In the genomic region with DNA sequence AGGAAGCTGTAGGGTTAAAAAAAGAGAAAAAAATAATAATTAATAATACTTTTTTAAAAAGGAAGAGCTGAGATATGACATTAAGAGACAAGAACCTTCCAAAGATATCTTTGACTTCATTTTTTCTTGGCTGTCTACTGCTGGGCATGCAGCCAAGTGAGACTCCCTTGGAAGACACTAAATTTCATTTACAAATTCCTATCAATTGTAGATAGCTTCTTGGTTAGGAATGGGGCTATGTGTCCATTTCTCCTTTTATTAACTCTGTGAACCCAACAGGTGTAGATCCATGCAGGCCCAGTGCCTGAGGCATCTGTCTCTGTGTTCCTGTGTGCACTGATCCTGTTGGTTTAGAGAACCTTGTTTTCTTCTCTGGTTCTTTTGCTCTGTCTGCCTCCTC, we compare ENCODE assay signal across 15 mouse cellular contexts.
A peak's percentile ranks its signal among the peaks of the same experiment; 100 is the strongest.
DNase-seq lines count a peak whose midpoint lies in the region; ATAC-seq and TF ChIP-seq lines count a peak whose summit lies in the region.
"Had no signal": no experiment of that assay in that cellular context is flagged by ENCODE, and none has a peak within 500 bp of the region (broad histone marks: within the 10 kb centered on the region; RNA-seq: fewer than 3 reads in every experiment).

No protein-coding gene starts in this region.

- DNase-seq in forebrain, postnatal 0 days: peak; percentile 43
- peak; percentile 2 to 24 for DNase-seq in left cerebral cortex, postnatal 14 days (ENCODE audit: low spot score in 2 of 2)
- DNase-seq in left cerebral cortex, adult 11 months (ENCODE audit: low spot score): no peak
- peak; percentile 29 to 39 for DNase-seq in cerebellum, adult 2 months
- DNase-seq in ovary, postnatal 14 days (ENCODE audit: low spot score): peak; percentile 5
- DNase-seq: adrenal gland, postnatal 14 days; kidney, postnatal 36 days; lung, adult 18-20 months had no signal

- no peaks in the 10 kb centered on the region for H3K9me3 ChIP-seq in forebrain, postnatal 0 days (ENCODE audit: low read length)
- H3K9me3 ChIP-seq in forebrain, embryonic 16.5 days (ENCODE audit: control insufficient read depth, low read length): no peaks in the 10 kb centered on the region
- H3K9me3 ChIP-seq in forebrain, embryonic 15.5 days: no peaks in the 10 kb centered on the region
- H3K9me3 ChIP-seq: heart, embryonic 13.5 days; hindbrain, embryonic 12.5 days; limb, embryonic 15.5 days had no signal

- no peak overlapping the region for H3K4me3 ChIP-seq in forebrain, postnatal 0 days (ENCODE audit: low read depth, low read length)
- no peak overlapping the region for H3K4me3 ChIP-seq in forebrain, embryonic 16.5 days (replicated peaks; ENCODE audit: low read length)
- no peak overlapping the region for H3K4me3 ChIP-seq in cerebellum, adult 2 months (replicated peaks; ENCODE audit: insufficient read depth, low read depth, low read length)
- H3K4me3 ChIP-seq in forebrain, embryonic 15.5 days: no peak overlapping the region
- H3K4me3 ChIP-seq: heart, embryonic 13.5 days; hindbrain, embryonic 12.5 days; limb, embryonic 15.5 days had no signal

- no peak overlapping the region for H3K27ac ChIP-seq in forebrain, postnatal 0 days (ENCODE audit: low read depth, low read length)
- H3K27ac ChIP-seq in forebrain, embryonic 16.5 days (ENCODE audit: low read length): no peak overlapping the region
- no peak overlapping the region for H3K27ac ChIP-seq in cerebellum, adult 2 months (ENCODE audit: insufficient read depth, low read length)
- no peak overlapping the region for H3K27ac ChIP-seq in forebrain, embryonic 15.5 days (replicated peaks)
- H3K27ac ChIP-seq: heart, embryonic 13.5 days; hindbrain, embryonic 12.5 days; limb, embryonic 15.5 days had no signal

- no peak for TF ChIP-seq CTCF in forebrain, postnatal 0 days (IDR thresholded peaks at IDR 0.05; ENCODE audit: low read depth)
- no peak for TF ChIP-seq CTCF in cerebellum, adult 2 months (IDR thresholded peaks at IDR 0.05; ENCODE audit: borderline replicate concordance, insufficient read depth, low read depth, low read length)

- ATAC-seq in forebrain, postnatal 0 days: no peak
- no peak for ATAC-seq in forebrain, embryonic 16.5 days
- ATAC-seq in forebrain, embryonic 15.5 days (replicated peaks): no peak
- ATAC-seq in inflammation-experienced regulatory T-cells, adult 6 months: no peak
- ATAC-seq: intestine, postnatal 0 days had no signal

- no peaks in the 10 kb centered on the region for H3K27me3 ChIP-seq in forebrain, postnatal 0 days (ENCODE audit: insufficient read depth, low read length)
- no peaks in the 10 kb centered on the region for H3K27me3 ChIP-seq in forebrain, embryonic 16.5 days (replicated peaks; ENCODE audit: control insufficient read depth, insufficient read depth, low read length)
- no peaks in the 10 kb centered on the region for H3K27me3 ChIP-seq in cerebellum, adult 2 months (ENCODE audit: control insufficient read depth, insufficient read depth, low read length)
- no peaks in the 10 kb centered on the region for H3K27me3 ChIP-seq in forebrain, embryonic 15.5 days
- H3K27me3 ChIP-seq: heart, embryonic 13.5 days; hindbrain, embryonic 12.5 days; limb, embryonic 15.5 days had no signal

- no peaks in the 10 kb centered on the region for H3K36me3 ChIP-seq in forebrain, postnatal 0 days (ENCODE audit: insufficient read depth)
- H3K36me3 ChIP-seq in forebrain, embryonic 16.5 days (ENCODE audit: control insufficient read depth, insufficient read depth): no peaks in the 10 kb centered on the region
- no peaks in the 10 kb centered on the region for H3K36me3 ChIP-seq in forebrain, embryonic 15.5 days
- H3K36me3 ChIP-seq: heart, embryonic 13.5 days; hindbrain, embryonic 12.5 days; limb, embryonic 15.5 days had no signal

- intact Hi-C loops in left cerebral cortex, postnatal 14 days (cut with DNase I): no loop called here

- no peak overlapping the region for H3K9ac ChIP-seq in forebrain, postnatal 0 days
- H3K9ac ChIP-seq in forebrain, embryonic 16.5 days (replicated peaks; ENCODE audit: low read depth, low read length): no peak overlapping the region
- no peak overlapping the region for H3K9ac ChIP-seq in forebrain, embryonic 15.5 days (replicated peaks)
- H3K9ac ChIP-seq: heart, embryonic 13.5 days; hindbrain, embryonic 12.5 days; limb, embryonic 15.5 days had no signal

- H3K4me1 ChIP-seq in forebrain, postnatal 0 days (ENCODE audit: insufficient read depth): no peaks in the 10 kb centered on the region
- H3K4me1 ChIP-seq in forebrain, embryonic 16.5 days (replicated peaks; ENCODE audit: control insufficient read depth, insufficient read depth, low read length): 0 out of 2 replicates have a peak, but pooled peaks cover 3% of the 10 kb centered on the region
- peaks cover 4% of the 10 kb centered on the region; the same call in 1 of the 2 replicates for H3K4me1 ChIP-seq in cerebellum, adult 2 months (ENCODE audit: control insufficient read depth, insufficient read depth, low read length)
- H3K4me1 ChIP-seq in forebrain, embryonic 15.5 days: no peaks in the 10 kb centered on the region
- H3K4me1 ChIP-seq: heart, embryonic 13.5 days; hindbrain, embryonic 12.5 days; limb, embryonic 15.5 days had no signal

- no peak overlapping the region for H3K4me2 ChIP-seq in forebrain, postnatal 0 days (ENCODE audit: low read depth)
- no peak overlapping the region for H3K4me2 ChIP-seq in forebrain, embryonic 16.5 days (ENCODE audit: low read length)
- no peak overlapping the region for H3K4me2 ChIP-seq in forebrain, embryonic 15.5 days (replicated peaks)
- H3K4me2 ChIP-seq: heart, embryonic 13.5 days; hindbrain, embryonic 12.5 days; limb, embryonic 15.5 days had no signal

- no peak for TF ChIP-seq POLR2A in cerebellum, adult 2 months (IDR thresholded peaks at IDR 0.05; ENCODE audit: borderline replicate concordance, insufficient read depth, low read length)
